Mouse (Mus musculus): ENCODE measurements around the gene Selenop.
"Not testable (repeated sequence)": the region's sequence is repeated elsewhere in the genome, so short reads cannot be mapped to it uniquely, and the experiment has no call there.

Selenop gene

DNA sequence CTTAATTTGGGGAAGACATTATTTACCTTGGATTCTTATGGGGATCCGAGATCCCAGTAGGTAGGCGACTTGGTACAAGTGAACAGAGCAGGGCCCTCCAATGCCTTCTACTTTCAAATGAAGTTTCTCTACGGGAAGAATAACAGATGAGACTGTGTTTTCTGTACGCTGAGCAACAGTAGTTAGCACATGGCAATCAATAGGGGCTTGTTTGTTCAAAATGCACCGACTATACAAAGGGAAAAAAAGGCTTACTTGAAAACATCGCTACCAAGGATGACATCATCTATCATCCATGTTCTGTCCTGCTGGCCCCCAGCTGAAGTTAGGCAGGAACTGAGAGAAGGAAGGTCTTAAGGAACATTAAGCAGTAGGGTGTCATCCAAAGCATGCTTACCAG, at the start of gene Selenop:
Selenop (plus strand) TSS at position 301 of the 400 bp plus-strand sequence.
- DNase-seq, result no peak

DNA sequence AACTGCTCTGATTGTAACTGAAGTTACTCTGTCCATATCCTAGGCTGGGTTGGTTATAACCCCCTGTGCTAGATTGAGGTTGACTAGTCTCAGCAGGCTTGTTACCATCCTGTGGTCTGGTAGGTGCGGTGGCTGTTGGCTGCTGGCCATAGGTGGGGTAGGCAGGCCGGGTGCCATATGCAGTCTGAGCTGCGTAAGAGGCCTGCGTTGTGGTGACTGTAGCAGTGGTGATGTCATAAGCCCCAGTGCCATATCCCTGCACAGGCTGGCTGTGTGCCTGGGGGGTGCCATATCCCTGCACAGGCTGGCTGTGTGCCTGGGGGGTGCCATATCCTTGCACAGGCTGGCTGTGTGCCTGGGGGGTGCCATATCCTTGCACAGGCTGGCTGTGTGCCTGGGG, 49.7 kb upstream of the Selenop start:
- not testable (repeated sequence) for DNase-seq

DNA sequence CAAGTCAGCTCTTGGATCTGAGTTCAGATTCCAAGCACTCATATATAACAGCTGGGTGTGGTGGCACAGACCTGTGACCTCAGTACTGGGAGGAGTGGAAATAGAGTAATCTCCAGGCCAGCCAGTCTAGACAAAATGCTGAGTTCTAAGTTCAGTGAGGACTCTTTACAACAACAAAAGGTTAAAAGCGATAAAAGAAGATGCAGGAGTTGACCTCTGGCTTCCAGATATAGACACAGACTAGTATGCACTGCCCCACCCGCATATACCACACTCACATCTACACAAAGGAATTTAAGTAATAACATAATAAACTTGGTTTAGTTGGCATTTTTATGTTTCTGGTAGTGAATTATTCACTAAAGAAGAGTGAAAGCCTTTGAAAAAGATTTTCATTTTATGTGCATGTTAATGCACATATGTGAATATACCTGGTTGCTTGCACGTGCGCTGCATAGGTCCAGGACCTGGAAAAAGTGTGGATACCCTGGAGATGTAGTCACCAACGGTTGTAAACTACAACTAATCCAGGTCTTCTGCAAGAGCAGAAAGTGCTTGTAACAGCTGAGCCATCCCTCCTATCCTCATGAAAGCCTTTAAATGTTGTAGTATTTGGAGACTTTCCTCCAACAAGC, 45.4 kb upstream of the Selenop start:
- DNase-seq, result no peak

DNA sequence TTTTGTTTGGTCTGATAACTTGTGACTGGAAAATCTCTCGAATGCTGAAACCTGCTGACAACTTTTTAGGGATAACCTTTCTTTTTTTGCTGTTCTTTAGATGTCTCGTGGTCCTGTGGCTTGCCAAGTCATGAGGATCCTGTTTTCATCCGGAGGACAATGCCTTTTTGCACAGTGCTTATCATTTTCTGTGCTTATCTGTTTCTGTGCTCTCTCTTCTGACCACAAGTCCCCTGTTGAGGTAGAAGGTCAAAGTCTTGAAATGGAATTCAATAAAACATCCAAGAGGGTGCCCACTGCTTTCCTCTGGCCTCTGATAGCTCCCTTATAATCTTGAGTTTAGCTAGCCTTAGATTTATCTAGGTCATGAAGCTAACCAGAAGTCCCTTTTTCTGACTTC, 41.8 kb upstream of the Selenop start:
- DNase-seq, result no peak

DNA sequence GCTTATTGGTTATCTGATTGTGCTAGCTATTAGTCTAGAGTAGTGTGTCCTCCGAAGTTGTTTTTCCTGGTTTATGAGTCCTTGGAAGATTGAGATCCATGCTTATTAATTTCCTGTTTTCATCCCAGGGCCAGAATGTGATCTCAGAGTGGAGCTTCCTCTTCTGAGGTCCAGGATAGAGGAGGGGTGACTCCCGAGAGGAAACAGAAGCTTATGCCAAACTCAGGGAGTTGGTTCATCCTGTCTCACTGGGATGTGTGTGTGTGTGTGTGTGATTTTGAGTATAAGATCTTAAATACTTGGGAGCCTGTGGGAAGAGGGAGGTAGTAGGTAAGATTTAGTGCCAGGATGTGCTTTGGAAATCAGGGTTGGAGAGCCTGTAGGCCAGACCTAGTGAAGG, 40.2 kb upstream of the Selenop start:
- DNase-seq, result no peak

DNA sequence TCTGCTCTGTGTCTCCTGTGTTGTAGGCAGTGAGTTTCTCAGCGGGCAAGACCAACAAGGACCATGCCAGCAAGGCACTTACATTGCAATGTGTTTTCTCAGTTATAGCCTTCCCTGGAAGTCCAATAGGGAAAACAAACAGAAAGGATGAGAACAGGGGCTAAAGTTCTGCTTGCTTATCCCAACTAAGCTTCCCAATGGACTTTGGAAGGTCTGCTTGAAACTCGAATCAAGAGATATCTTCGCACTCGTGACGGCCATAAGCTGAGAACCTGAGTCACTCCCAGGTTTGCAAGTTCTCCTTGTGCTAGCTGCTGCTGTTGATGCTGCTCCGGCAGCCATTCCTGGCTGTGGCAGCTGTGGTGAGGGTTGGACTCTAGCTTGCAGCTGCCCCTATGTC, 39.4 kb upstream of the Selenop start:
- no peak for DNase-seq

DNA sequence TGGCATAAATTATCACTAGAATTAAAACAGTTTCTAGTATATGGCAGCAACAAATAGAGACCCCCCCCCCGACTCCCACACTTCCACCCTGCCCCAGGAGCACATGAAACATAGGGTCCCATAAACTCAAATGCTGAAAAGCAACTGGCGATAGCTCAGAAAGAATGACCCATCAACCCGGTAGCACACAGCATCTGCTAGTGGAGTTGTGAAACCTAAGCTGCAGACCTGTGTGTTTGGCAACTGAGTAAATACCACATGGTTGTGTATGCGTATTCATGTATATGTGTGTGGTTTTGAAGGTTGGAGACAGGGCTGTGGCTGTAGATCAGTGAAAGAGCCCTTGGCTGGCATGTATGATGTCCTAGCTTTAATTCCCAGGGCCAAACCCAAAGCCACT, 37.3 kb upstream of the Selenop start:
- no peak for DNase-seq

DNA sequence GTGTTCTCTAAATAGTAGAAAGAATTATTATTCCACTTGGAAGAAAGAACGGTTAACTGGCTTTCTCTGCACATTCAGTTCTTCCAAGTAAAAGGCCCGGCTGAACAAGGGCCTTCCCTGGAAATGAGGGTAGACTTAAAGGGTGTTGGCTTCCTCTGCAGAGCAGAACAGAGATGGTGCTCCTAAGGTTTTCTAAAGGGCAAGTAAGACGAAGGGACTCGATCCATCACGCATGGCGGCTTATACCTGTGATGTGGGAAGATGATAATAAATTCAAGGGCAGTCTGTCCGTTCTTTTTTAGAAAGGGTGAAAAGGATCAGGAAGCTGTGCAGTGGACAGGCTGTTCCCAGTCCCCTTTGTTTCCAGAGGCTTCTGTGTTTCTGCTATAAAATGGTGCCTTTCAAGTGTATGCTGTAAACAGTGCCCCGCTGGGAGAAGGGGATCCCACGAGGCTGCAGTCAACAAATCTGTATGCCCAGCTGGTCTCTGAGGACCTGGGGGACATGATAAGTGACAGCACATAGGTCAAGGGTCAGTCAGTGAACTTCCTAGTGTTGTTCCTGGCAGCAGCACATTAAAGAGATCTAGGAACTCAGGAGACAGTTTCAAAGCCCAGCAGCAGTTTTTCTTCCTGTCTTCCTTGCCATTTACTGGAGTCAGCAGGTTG, 36.0 kb upstream of the Selenop start:
- no peak for DNase-seq

DNA sequence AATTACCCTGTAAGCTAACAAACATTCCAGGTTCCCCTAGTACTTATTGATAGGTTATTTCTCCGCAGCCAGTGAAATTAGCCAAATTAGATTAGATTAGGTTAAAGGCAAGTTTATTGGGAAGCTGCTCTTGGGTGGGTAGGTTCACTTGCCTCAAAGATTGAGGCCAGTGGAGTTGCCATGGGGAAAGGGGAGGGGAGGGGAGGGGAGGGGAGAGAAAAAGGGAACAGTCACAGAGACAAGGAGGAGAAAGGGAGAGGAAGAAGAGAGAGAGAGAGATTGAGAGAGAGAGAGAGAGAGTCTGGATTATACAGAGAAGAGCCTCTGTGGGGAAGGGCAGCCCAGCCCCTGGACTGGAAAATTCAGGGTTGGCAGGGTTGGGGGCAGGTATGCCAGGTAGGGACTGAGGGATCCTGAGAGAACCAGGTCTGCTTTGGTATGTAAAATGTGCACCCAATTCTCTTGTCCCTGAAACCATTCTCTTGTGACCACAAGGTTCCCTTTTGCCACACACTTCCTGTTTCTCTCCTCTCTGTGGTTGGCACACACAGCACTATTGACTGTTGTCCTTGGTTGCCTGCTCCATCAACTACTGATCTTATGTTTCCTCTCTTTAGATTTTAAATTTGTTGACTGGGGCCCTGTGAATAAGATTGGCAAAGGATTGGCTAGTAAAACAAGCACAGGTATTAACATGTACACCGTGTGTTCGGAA, 34.4 kb upstream of the Selenop start:
- DNase-seq, result peak; percentile 7

DNA sequence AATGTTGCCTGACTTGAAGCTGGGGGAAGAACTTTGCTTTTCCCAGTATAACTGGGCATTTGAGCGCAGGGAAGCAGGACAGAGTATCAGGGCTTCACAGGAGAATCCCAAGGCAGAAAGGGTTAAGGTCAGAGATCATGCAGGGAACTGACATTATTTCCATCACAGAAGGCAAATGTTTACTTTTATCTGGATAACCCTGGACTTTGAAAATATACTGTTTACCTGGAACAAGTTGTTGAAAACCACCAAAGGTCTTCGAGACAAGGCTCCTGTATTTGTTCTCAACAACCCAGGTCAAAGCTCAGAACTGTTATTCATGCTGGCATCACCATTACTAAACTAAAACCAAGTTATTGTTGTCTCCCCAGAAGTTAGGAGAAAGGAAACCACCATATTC, 32.0 kb upstream of the Selenop start:
- no peak for DNase-seq

DNA sequence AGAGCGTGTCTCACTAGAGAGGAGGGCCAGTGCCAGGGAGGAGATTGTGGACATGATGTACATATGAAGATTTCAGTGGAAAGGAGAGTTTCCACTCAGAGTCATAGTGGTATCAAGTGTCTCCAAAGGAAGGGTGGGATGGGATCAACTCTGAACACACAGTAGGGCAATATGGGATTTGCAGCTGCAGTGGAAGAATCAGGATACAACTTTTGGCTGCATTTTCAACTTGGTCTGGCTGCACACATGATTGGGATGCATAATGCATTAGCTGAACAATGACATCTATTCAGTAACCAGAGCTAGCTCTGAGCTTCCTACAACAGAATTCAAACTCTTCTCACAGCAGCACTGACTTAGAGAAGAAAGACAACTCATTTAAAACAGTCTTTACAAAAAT, 30.4 kb upstream of the Selenop start:
- no peak for DNase-seq

DNA sequence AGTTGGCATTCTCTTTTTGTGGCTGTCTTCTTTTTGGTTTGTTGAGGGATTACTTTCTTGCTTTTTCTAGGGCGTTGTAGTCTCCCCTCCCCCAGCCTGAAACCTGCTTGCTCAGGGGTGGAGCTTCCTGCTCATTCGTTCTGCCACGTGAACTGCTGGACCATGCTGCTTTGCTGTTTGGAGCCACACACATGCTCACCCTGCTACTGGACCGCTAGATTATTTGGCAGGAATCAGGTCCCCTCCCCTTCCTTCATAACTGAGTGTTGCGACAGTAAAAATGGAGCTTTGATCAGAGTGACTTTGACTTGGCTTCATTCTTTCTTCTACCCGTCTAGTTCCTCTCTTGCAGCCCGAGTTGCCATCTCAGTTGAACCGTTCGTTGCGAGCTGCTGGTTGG, 23.3 kb upstream of the Selenop start:
- DNase-seq, result not testable (repeated sequence)

DNA sequence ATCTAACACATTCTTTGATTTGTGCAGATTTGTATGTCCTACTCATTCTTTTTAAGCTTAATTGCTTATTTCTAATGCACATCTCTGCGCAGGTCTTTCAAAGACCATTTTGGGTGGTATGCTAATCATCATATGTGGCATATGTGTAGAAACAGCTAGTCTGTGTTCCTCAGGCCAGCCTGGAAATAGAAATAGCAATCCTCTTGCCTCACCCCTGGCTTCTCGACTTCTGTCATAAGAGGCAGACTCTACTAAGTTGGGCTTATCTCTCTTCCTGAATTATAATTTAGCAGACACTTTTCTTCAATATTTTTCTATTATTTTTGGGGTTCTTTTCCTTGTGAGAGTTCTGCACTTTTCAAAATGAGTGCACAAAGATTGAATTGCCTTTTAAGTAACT, 17.7 kb upstream of the Selenop start:
- no peak for DNase-seq

DNA sequence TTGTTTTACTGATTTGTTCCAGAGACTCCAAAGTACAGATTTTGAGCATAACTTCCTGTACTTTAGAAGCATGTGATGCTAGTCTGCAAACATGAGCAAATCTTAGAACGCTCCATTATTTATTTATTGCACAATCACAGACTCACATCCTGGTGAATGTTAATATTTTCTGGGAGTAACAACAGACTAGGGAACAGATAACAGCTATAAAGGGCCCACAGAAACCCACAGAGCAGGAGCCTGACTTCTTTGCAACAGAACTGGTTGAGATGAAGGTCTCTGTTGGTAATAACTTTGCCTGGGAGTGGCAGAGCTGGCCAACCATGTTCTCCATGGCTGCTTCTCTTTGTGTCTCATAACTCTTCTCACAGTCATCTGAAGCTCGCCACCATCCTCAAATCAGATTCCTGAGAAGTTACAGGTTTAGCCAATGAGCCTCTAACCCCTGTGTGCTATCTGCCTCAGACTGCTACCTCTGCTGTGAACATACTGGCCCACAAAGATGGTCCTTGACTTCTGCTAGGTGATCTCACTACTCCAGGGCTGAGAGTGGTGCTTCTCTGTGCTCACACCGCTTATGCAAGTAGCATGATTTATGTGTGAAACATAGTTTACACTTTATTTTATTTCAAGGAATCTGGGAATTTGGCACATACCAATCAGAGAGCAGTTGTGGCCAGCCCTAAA, 17.2 kb upstream of the Selenop start:
- no peak for DNase-seq

DNA sequence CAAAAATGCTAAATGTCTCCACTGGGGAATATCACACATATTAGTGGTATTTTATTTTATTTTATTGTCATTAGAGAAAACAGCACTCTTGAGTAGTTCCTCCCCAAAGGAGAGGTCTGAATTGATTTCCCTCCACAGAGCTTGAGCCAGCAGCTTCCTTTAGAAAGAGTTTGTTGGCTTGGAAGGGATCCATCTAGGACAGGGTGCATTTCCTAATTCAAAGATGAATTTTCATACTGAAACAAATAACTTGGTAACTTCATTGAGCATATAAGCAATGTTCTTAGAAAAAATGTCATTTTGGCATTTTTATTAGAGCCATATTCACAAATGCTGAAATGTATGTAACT, 16.7 kb upstream of the Selenop start:
- no peak for DNase-seq

DNA sequence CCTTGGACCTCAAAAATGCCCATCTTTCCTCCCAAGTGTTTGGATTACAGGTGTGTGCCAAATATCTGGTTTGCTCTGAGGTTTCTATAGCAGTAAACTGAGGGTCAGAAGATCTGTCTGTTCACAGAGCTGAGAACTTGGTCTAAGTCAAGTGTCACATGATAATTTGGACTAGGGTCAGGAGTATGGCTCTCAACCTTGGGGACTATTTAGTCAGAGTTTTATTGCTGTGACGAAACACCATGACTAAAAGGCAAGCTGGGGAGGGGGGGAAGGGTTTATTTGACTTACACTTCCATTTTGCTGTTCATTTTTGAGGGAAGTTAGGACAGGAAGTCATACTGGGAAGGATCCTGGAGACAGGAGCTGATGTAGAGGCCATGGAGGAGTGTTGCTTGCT, 9.3 kb upstream of the Selenop start:
- DNase-seq, result no peak

DNA sequence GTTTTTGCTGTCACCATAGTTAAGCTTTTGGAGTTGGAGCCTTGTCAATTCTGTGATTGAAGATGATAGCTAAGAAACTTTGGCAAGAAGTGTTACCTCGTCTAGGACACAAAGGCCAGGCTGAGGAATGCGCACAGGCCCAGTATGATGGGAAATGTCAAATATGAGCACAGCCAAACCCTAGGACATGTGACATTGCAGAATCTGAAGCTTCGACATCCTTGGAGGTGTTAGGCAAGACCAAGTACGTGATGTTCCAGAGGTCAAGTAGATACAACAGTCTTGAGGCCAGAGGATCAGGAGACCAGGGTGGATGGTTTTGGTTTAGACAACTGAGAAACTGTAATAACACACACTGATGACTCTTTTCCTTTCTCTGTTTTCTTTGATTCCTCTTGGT, 8.0 kb upstream of the Selenop start:
- DNase-seq, result no peak

DNA sequence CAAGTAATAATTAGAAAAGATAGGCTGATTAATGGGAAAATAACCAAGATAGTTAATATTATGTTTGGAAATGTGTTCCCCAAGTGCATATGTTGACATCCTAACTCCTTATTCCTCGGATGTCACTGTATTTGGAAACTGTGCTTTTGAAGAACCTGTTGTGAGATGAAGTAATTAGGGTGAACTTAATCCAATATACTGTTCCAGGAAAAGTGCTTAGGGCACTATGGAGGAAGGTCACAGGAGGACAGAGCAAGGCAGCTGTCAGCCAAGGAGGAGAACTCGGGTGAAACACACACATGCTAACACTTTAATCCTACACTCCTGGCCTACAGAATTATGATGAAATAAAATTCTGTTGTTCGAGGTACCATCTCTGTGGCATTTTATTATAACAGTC, 5.5 kb upstream of the Selenop start:
- DNase-seq, result no peak

DNA sequence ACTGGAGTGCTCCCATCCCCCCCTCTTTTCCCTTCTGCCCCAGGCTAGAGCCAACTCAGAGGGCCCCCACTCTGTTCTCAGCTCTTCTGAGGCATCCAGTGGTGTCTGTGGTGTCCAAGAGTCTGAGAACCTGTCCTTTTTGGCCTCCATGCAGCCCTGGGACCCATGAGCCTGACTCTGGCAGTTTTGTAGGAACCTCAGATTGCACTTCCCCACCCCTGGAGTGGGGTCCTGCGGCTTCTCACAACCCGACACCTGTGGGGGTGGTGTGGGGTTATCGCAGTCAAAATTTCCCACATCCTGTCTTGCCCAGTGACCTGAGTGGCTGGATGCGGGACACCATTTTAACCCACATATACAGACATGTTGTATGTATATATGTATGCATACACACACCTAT, 4.1 kb upstream of the Selenop start:
- DNase-seq, result no peak

DNA sequence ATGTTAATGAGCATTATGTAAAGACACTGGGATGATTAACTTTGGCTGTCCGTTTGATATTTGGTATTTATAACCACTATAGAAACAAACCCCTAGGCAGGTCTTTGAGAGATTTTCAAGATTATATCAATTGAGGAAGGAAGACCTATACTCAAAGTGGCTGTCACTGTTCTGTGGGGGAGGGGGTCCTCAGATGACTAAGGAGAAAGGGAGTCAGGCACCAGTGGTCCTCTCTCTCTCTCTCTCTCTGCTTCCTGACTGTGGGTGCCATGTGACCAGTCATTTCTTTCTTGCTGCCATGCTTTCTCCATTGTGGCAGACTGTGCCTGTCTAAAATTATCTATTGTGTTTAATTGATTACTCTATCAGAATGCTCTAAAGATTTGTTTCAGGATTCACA, 3.5 kb upstream of the Selenop start:
- no peak for DNase-seq

DNA sequence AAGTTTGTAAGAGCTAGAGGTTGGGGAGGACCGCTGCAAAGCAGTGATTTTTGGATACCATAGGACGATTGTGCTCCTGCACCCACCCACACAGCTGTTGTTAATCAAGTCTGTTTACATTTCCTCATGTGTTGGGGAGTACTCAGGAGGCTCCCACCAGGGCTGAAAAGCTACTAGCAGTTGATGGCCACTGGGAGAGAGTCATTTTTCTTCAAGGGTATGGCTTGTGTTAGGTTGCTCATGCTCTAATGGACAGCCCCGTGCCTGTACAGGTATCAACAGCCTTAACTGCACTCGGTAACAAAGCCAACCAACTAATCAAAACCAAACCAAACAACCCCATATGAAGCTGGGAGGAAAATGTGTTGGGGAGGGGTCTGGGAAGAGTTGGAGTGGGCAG, 1.1 kb downstream of the Selenop start:
- no peak for DNase-seq

DNA sequence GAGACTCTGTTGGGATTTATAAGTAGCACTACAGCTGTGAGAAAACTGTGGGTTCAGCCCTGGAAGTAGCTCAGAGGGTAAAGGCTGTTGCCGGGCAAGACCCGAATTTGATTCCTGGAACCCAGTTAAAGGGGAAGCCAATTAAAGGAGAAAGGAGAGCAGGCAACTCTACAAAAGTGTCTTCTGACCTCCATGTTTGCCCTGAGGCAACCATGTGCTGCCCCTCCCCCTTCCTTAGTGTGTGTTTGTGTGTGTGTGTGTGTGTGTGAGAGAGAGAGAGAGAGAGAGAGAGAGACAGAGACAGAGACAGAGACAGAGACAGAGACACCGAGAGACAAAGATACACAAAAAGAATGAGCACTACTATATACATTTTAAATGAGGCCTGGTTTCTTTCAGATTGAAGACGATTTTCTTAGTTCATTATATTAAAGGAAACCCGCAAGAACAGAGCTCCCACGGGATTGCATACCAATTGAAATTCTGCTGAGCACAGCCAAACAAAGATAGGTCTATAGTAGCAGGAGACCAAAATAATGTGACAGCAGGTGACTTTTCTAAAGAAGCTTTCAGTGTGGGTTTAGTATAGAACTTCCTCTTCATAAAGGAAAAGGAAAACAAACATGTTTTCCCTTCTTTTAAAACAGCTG, 1.8 kb downstream of the Selenop start:
- peak; percentile 26 for DNase-seq

DNA sequence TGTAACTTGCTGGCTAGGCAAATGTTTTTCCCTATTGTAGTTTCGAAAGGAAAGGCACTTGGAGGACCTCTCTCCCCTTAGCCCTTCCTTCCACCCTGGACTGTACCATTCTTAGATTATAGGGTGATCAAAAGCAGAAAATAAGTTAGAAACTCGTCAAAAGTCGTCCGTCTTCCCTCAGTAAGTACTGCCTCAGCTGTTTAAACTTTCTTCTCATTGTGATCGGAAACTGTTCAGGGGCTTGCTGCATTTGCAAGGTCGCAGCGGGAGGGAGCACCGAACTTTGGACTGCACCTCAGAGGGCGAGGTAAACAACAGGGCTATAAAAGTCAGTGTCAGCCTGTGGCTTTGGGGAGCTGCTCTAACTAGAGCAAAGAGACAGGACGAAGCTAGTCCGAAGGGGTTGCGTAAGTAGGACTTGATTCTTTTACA, 2.3 kb downstream of the Selenop start:
- DNase-seq, result peak; percentile 78

Data from thymus, postnatal 25 days (tissue).